Mouse (Mus musculus) liver, embryonic 14.5 days (tissue): ENCODE measurements around the gene Itga11.

Experiments
- CTCF ChIP-seq: IDR thresholded peaks from 2 replicates; pipeline ENCODE4 v1.5.1; 2016; ENCODE audit warnings: antibody characterized with exemption, low read depth, control low read depth
- EP300 ChIP-seq: IDR thresholded peaks from 2 replicates; pipeline ENCODE4 v1.6.1; 2016; ENCODE audit warnings: antibody characterized with exemption, low read depth

- no peak for TF ChIP-seq CTCF
- no peak for TF ChIP-seq EP300
Measured at GRCm38 (mm10) chr9:62695210-62695609, 17.6 kb downstream of the Itga11 start.
